Mouse (Mus musculus): ENCODE measurements around the gene Ebi3. TPM values are rescaled to one million over a fixed set of nuclear protein-coding genes. Genes with fewer than 3 reads are reported as not detected.

Ebi3 gene
- total and polyA plus RNA-seq, 3 experiments: 0.66 to 4.7 (median 1.2) TPM

GRCm38 (mm10) chr17:55958918-55959728 is 6.7 kb downstream of the Ebi3 start, which contains the start of gene Yju2:
Gene Yju2, plus strand, starts transcription at chr17:55959099.
- DNase-seq: peak; percentile 94

DNA sequence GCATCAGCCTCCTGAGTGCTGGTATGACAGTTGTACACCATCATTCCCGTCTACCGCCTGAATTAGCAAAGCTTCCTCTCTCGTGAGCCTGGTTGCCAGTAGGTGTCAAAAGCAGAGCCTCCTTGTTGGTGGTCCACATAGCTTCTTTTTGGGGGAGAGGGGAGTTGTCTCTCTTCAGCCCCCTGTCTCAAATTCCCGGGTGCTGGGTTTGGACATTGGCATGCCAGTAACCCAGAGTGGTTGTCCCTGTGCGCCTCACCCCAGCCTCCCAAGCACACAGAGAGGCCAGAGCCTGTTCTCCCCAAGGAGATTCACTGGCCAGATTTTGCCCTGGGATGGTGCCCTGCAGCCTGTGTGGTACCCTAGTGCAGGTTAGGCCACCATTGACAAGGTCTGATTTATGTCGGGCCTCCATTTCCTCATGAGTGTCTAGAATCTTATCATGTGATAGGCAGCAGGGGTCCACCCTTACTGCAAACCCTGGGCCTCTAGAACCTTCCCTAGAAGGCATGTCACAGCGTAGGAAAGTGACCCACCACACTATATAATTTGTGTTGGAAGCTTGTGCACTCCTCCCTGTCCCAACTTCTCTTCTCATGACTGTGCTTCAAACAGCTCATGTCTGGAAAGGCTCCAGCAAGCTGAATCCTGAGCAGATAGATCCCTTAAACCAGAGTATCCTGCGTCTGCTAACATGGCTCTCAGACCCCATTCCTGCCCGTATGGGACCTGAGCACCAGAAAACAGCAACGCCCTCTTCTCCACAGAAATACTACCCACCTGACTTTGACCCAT is 7.7 kb downstream of the Ebi3 start:
- no peak for DNase-seq

GRCm38 (mm10) chr17:55960791-55961190 is 8.4 kb downstream of the Ebi3 start:
- no peak for DNase-seq

DNA sequence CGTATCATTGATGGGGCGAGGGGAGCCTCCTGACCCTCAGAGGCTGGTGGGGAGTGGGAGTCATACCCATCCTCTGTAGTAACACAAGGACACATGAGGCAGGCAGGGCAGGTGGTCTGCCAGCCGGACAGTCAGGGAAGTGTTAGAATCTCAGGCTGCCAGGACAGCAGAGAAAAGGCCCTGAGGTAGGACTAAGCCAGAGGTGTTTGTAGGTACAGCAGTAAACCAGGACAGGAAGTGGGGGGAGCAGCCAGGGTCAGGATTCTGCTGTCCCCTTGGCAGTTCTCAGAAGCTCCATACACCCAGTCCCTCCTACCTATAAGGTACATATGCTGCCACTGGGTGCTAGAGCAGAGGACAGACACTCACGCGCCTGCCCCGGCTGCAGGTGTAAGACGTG is 9.2 kb downstream of the Ebi3 start:
- DNase-seq: no peak

GRCm38 (mm10) chr17:55963171-55963570 is 10.7 kb downstream of the Ebi3 start:
- no peak for DNase-seq

GRCm38 (mm10) chr17:55964496-55964895 is 12.1 kb downstream of the Ebi3 start:
- no peak for DNase-seq

DNA sequence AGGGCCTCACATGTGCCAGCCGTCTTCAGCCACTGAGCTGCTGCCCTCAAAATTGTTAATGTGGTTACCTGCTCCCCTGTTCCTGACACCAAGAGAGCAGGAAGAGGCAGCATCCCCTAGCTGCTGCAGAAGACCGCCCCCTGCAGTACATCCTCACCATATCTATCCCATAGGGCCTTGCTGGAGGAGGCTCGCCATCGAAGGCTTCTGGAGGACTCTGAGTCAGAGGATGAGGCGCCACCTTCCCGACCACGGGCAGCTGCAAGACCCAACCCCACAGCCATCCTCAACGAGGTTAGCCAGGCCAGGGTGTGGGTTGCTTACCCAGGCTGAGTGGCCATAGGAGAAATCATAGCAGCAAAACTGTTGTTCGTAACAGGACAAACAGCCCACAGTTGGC is 12.6 kb downstream of the Ebi3 start:
- DNase-seq: no peak

GRCm38 (mm10) chr17:55967186-55967585 is 14.7 kb downstream of the Ebi3 start:
- DNase-seq: no peak

DNA sequence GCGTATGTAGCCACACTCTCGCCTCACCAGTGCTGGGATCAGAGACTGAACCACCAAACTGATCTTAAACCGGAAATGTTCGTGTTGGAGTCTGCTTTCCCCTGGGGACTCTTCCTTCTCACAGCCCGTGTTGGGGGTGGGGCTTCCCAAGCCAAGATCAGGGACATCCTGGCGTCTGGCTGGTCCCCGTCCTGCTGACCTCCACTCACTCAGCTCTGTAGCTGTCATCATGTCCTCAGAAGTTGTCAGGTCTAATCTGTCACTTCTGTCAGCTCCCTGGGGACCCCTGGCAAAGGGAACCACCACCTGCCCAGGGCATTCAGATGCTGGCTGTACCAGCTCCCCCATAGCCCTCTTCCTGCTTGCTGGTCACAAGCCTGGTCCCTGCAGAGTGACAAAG is 15.8 kb downstream of the Ebi3 start:
- DNase-seq: no peak

- DNase-seq: no peak
Measured at GRCm38 (mm10) chr17:55969560-55969959, 17.1 kb downstream of the Ebi3 start.

GRCm38 (mm10) chr17:55969966-55970891 is 17.8 kb downstream of the Ebi3 start, which contains the start of gene Shd:
Gene Shd, plus strand, starts transcription at chr17:55970467.
- DNase-seq: no peak

DNA sequence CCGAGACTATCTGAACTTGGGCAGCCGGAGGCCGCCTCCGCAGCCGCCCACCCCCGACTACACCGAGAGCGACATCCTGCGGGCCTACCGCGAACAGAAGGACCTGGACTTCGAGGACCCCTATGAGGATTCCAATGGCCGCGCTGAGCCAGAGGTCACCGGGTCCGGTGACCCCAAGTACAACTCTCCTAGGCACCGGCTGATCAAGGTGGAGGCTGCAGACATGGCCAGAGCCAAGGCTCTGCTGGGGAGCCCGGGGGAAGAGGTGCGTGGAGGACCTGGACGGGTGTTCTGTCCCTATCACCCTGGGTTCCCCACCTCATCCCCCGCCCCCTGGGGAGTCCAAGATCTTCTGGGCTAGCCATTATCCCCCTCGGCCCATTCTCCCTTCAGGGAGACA is 19.0 kb downstream of the Ebi3 start:
- DNase-seq: no peak

DNA sequence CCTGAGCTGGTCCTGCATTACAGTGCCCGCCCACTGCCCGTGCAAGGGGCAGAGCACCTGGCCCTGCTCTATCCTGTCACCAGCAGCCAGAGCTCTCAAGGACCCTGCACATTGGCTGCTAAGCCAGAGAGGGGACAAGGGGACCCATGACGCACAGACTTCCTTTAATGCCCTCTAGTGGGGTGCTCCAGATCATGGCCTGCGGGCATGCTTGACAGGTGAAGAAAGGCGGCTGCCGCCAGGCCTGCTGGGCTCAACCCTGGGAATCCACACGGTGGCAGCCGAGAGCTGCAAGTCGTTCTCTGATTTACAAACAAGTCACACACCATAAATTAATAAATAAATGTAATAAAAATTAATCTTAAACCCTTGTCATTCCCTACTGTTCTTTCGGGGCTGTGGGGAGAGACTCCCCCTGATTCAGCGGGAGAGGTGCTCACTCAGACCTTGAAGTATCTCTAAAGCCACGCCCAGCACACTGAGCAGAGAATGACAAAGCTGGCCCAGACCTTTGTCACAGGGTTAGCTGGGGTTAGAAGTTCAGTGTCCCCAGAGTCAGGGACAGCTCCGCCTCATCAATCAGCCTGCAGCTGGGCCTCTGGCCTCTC is 23.9 kb downstream of the Ebi3 start:
- DNase-seq: peak; percentile 82

DNA sequence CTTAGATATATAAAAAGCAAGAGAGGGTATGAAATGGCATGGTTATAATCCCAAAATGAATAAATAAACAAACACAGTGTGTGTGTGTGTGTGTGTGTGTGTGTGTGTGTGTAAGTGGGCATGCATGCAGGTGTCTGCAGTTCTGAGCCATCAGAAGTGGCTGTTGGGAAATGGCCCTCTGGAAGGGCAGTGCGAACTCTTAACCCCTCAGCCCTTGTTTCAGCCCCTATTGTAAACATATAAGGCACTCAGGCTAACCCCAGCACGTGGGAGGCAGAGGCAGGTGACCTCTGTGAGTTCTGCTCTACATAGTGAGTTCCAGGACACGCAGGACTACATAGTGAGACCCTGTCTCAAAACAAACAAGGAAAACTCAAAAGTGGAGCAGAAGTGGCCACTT is 24.9 kb downstream of the Ebi3 start:
- no peak for DNase-seq

DNA sequence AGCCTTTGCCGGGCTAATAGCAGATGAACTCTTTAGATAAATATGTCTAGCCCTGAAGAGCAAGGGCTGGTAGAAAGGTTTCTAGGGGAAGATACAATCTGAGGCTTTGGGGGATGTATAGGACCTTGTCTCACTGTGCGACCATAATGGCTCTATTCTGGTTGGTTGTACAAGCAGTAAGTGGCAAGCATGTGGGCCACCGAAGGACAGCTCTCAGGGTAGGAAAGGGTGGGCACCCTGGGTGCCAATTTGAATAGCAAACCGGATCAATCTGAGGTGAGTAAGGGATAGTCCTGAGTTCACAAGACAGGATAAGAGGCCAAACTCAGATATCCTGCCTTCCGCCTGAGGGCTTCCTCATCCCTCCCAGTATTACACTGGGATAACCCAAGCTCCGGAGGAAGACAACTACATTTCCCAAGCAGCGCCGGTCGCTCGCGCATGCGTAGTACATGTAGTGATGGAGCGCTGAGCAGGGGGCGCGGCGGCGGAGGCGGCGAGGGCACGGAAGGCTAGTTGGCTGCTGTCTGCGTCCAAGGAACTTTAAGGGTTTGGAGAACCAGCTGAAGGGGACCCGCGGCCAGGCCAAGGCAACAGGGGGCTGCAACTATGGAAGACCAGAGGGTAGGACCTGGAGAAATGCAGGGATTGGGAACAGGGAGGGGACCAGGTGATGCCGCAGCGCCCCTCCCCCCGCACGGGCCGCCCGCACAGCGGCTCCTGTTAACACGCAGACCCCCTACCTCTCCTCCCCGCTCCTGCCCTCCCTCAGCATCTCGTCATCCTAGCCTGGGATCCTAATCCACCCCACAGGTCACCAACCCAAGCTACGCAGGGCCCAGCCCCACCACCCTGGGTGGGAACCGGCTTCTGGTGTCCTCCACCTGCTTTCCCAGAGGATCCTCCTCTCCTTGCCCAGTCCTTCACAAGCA is 33.9 kb downstream of the Ebi3 start, which contains the start of gene Fsd1:
TSS of gene Fsd1 (plus strand) at position 480 of the 932 bp plus-strand sequence.
- DNase-seq: no peak

GRCm38 (mm10) chr17:55990278-55990898 is 37.9 kb downstream of the Ebi3 start:
- DNase-seq: no peak

GRCm38 (mm10) chr17:55996007-55996406 is 43.6 kb downstream of the Ebi3 start:
- DNase-seq: peak; percentile 89

- no peak for DNase-seq
Measured at GRCm38 (mm10) chr17:55999794-56000499, 47.5 kb downstream of the Ebi3 start.

- no peak for DNase-seq
Measured at GRCm38 (mm10) chr17:56003000-56003399, 50.6 kb downstream of the Ebi3 start.

Data from adrenal gland, adult 2 months (tissue).